Mouse (Mus musculus): ENCODE measurements around the gene Bcl11b.

Bcl11b gene

DNA sequence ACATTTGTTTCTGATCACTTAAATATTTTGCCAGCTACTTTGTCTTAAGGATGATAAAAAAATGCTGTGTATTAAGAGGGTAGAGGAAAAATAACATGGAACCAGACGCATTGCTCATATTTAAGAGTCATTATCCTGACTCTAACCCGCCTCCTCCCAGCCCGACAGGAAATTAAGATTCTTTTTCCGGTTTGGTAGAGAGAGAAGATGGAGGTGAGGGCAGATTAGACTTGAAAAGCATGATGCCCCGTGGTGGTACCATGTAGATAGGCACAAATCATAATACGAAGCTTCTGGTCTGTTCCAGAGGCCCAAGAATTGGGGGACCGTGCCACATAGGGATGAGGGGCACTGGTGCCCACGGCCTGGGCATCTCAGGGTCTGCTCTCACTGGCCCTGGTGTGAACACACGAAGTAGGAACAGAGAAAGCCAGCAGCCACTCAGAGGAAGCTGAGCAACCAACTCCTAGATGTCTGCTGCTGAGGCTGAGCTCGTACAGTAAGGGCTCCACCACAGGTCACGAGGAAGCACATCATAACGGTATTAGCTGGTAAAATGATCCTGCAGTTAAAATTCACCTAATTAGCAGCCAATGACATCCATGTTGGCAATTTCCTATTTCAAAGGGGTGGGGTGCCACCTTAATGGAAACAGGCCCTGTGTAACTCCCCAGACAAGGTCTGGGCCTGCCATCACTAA is 32.2 kb downstream of the Bcl11b start:
- no peak for DNase-seq (ENCODE audit: low spot score)

DNA sequence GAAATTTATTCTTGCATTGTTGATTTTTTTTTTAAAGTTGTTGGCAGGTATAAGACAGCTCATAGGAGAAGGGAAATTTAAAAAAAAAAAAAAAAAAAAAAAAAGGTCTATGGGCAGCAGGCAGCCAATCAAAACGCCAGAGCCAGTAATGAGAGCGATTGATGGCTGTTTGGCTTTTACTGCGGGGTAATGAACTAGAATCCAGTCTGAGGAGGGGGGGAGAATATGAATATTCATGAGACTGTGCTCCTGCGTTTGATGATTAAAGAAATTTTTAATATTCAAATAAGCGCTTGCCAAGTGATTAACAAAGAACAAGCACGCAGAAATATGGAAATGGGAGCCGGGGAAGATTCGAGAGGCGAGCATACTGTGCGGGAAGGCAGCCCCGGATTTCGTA is 32.8 kb downstream of the Bcl11b start:
- DNase-seq (ENCODE audit: low spot score), result no peak

DNA sequence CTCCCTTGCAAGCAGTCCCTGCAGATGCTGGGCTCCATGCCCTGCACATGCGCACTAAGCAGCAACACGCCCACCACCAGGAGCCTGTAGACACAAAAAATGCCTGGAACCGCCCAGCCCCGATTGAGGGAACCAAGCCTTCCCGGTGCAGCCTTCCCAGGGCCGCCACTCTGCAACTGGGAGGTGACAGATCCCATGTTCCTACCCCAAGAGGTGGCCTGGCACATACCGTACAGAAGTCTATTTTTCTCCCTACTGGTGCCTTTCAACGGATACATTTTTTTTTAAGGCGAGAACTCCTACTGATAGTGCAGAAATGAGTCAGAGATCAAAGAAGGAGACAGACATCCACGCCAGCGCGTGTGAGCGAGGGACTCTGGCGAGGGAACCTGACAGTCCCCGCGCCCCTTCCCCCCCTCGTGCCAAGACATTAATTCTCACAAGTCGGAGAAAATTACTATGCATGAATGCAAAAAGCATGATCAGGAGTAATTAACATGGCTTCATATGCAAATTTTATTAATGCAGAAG is 33.5 kb downstream of the Bcl11b start:
- no peak for DNase-seq (ENCODE audit: low spot score)

DNA sequence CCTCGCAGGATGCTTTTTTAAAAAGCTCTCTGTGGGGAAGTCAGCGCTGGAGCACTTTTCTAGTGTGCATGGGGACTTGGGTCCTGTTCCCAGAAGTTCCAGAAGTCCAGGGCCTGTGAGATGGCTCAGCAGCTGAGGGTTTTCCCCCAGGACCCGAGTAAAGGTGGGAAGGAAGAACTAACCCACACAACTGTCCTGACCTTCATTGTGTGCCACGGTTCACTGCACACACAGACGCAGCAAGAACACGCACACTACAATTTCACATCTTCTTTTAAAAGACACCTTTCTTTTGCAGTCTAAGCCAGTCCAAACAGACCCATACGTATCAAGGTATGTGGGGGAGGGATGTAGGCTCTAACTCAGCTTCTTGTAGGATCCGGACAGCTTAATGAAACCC is 34.3 kb downstream of the Bcl11b start:
- no peak for DNase-seq (ENCODE audit: low spot score)

DNA sequence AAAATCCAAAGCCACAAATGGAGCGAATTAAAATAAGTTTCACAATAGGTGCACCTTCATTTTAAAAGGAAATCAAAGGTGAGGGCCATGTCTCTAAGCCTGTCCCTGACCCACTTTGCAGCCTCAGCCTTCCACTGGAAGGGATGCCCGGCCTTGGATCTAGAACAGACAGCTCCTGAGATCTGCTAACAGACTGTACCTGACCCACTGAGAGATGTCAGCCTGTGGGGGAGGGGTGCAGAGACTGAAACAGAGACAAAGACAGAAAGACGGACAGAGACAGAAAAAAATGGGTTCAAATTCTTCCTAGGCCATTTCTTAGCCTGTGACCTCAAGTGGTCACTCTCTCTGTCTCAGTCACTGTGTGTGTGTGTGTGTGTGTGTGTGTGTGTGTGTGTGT is 35.1 kb downstream of the Bcl11b start:
- DNase-seq (ENCODE audit: low spot score), result no peak

DNA sequence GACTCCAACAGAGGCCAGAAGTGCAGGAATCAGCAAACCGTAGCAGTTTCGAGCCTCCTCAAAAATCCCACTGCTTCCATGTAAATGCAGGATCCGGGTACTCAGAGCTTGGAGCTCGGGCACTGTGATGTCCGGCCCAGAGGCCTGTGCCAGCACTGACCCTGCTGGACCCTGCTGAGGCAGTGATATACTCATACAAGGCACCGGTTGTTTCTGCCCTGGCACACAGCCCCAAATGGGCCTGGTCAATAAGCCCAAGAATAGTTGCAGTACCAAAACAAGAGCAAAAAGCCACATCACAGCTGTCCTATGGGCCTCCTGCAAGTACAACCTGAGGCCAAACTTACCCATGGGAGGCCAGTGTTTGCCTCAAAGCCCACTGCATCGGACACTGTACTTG is 36.4 kb downstream of the Bcl11b start:
- no peak for DNase-seq (ENCODE audit: low spot score)

DNA sequence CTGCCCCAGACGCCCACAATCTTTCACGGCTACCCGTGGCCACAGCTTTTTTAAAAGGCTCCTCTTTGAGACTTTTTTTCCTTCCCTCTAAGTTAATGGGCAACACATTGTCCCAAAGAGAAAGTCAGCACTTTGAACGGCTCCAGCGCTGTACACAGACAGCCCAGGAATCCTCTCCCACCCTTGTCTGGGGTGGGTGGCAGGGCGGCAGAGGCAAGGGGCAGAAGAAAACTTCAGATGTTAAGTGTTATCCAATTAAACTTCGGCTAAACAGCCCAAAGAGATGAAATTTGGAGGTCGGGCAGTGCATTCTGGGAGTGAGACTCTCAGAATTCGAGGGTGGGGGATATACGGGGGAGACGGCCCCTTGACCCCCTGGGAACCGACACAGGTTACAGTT is 38.3 kb downstream of the Bcl11b start:
- DNase-seq (ENCODE audit: low spot score), result no peak

DNA sequence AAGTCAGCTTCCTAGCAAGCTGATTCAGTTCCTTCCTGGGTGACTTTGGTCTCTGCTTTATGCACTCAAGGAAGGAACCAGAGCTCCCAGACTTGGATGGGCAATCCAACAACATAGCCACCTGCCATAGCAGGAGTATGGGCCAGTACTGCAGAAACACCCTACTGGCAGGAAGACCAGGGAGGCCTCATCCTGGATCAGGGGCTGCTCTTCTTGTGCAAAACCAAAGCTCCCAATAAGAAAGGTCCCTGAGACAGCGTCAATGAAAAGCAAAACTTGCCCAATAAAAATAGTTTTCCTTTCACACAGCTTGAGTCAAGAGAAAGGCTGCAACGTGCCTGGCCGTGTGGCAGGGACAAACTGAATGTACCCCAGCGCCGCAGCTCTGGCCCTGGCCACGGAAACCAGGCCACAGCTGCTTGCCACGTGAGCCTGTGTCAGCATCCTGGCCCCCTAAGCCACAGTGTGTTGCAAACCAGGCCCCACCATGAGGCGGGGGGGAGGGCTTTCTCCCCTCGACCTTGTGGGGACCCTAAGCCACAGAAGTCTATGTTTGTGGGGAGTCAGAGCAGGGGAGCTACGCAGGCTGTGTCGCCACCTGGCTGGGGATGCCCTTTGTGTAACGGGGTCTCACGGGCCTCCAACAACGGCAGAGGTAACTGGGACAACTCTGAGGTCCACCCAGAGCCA is 38.9 kb downstream of the Bcl11b start:
- no peak for DNase-seq (ENCODE audit: low spot score)

DNA sequence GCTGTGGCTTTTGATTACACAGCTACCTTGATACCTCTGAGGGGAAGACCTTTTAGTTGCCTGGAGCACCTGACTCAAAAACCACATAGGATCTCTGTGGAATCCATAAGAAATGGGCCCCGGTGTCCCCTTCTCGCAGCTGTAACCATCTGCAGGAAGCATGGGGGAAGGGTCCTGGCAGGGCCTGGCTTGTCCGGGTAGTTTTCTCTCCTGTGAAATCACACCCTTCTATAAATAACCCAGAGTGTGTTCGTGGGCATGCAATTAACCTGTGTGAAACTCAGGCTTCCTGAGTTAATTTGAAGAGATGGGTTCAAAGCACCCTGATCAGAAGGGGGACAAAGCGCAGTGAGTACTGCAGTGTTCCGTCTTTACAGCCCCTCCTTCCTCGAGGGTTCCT is 40.5 kb downstream of the Bcl11b start:
- no peak for DNase-seq (ENCODE audit: low spot score)

DNA sequence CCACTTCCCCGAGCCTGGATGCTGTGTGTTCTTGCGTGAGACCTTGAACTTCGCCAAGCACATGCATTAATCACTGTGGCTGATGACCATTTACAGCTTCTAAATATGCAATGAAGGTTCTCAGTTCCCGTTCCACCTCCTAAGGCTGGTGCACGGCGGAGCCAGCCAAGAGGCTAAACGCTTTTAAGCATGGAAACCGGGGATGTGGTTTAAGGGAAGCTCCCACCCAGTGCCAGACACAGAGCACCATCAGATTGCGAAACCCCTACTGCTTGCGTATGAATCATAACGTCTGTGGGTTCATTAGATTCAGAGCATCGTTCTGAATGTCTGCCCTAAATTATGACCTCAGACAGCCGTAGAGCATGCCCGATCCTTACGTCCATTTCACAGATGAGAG is 41.6 kb downstream of the Bcl11b start:
- no peak for DNase-seq (ENCODE audit: low spot score)

DNA sequence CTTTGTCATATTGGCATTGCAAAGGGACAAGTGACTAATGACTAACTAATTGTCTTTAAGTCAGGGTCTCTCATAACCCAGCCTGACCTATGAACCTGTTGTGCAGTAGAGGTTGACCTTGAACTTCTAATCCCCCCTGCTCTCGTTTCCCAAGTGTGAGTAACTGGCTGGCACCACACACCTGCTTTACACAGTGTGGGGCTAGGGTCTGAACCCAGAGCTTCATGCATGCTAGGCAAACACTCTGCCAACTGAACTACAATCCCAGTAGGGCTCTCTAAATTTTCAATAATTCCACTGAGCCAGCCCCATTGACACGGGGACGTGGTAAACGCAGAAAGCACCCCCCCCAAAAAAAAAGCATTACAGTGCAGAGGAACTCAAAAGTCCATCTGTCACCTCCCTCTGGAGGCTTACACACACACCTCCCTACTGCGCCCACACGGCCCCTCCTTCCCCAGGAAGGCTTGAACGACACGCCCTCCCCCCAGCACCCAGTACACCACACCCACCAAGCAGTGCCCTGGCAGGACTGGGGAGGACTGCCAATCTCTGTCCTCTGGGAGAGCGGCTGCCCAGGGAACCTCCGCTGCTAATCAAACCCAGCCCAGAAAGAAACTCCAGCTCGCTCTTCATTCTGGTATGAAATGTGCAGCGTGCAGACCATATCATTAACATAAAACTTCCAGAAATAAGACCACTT is 42.5 kb downstream of the Bcl11b start:
- DNase-seq (ENCODE audit: low spot score), result peak; percentile 9

DNA sequence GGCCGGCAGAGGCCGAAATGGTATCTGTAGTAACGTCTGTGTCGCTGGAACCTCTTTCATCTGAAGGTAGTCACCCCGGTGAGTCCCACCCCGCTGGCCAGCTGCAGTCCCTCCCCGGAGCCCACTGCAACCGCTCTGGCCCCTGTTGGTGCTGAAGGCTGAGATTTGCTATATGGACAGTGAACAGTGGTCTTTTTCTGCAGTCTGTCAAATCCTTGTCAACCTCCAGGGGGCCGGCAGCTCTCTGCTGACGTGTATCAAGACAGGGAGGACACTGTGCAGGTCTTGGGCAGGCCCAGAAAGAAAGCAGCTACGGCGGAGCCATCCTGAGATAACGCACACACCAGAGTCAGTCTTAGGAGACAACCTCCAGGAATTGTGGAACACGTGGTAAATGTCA is 43.0 kb downstream of the Bcl11b start:
- no peak for DNase-seq (ENCODE audit: low spot score)

DNA sequence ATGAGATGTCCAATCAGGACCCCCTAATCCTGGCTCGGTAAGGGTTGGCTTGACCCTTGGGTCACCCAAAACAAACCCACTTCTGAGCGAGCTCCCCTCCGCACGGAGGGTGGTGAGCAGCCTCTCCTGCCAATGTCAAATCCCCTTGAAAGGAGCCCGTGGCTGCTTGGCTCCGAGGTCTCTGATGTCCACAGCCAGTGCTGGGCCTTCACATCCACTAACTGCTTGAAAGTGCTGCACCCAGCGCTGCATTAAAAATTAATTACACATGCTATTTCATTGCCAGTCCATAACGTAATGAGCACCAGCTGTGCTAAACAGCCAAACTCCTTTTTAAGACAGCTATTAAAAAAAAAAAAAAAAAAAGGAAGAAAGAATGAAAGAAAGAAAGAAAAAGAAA is 43.5 kb downstream of the Bcl11b start:
- DNase-seq (ENCODE audit: low spot score), result no peak

DNA sequence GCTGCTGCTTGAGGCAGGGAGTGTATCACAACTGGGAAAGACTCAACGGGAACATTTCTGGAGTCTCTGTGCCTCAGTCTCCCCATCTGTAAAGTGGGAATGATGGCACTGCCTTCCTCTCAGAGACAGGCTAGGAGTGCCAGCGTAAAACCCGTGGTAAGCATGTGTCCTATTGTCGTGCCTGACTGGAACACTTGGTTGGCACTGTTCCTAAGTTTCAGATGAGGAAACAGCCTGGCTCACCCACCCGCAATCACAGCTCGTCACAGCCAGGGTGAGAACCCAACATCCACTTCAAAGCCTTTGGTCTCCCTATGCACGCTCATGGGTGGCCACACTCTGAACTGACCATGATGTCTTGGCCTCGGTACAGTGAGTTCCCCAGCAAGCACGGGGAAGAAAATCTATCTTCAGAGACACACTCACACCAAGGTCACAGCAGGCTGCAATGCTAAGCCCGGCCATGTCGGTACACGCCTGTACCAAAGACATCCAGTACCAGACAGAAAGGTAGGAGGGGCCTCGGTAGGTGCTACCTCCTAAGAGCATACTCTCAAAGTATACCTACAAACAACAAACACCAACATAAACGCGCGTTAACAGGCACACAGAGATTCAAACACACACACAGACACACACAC is 50.2 kb downstream of the Bcl11b start:
- no peak for DNase-seq (ENCODE audit: low spot score)

DNA sequence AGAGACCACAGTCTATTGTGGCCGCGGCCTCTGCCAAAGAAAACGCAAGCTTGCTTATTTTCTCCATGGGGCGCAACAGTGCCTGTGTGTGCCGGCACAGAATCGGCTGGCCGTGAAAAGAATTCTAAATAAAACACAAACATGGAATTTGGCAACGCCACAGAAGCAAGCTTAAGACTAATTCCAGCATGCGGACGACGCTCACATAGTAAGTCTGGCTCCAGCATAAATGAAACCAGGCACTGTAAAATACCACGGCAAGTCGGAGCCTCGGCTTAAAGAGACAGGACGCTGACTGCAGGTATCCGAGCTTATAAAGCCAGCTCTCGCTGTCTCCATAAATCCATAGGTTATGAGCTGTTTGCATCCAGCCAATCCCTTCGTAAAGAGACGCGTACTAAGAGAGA is 51.1 kb downstream of the Bcl11b start:
- no peak for DNase-seq (ENCODE audit: low spot score)

DNA sequence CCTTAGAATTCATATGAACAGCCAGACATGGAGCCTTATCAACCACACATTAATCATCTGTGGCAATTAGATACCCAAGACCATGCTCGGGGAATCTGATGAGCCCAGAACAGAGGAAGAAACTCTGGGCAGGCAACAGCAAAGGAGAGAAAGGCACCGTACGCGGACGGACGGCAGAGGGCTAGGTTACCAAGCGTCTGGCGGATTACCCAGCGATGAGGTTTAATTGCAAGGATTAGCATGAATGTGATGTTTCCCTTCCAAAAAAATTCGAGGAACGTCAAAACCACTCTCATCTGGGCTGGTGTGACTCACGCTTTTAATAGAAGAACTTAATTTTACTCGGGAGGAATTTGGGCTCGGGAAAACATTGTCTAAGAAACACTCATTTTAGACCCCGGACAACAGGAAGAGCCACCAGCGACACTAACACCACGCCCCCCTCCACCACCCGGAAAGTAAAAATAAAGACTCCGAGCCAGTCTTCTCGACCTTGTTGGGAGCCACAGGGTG is 52.7 kb downstream of the Bcl11b start:
- DNase-seq (ENCODE audit: low spot score), result no peak

DNA sequence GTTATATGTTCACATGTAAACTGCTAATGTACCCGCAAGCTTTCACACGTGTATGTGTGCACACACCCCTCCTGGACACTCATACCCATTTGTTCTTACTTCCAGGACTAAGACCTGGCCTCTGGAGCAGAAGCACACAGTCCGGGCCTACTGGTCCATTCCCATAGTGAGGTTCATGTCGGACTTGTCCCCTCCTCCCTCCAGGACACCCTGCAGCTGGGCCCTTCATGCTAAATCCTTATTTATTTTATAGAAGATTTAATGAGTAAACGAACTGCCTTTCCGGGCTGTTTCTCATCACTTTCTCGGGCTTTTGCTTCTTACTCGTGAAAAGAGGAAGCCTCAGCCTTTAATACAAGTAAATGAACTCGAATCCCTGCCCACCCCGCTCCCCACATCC is 54.0 kb downstream of the Bcl11b start:
- DNase-seq (ENCODE audit: low spot score), result no peak

DNA sequence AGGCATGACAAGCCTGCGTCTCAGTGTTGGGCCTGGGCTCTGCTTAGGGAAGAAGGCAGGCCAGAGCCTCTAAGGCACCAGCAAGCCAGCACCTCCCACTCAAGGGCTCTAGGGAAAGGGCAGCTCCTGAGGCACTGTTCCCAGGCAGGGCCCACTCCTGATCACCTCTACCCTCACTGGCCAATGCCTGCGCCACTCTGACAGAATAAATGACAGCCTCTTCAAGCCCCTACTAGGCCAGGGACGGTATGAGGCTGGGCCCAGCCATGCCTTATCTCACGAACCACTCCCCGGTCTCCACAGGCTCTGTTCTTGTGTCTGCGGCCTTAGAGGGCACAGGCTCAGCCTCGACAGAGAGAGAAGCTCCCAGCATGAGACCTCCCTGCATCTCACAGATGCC is 61.3 kb downstream of the Bcl11b start:
- no peak for DNase-seq (ENCODE audit: low spot score)

DNA sequence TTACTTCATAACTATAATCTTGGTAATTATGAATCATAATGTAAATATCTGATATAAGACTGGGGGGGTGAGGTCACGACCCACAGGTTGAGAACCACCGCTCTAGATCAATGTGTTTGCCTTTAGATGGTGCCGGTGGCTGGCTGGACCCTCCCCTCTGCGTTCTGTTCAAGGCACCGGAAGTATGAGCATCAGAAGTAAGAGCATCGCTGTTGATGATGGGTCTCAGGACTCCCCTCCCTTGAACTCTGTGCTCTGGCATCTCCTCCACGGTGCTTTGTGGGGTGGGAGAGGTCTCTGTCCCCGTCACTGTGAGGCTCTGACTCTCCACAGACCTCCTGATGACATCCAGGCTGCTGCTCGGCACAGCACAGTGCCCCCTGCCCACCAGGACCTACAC is 62.6 kb downstream of the Bcl11b start:
- DNase-seq (ENCODE audit: low spot score), result no peak

DNA sequence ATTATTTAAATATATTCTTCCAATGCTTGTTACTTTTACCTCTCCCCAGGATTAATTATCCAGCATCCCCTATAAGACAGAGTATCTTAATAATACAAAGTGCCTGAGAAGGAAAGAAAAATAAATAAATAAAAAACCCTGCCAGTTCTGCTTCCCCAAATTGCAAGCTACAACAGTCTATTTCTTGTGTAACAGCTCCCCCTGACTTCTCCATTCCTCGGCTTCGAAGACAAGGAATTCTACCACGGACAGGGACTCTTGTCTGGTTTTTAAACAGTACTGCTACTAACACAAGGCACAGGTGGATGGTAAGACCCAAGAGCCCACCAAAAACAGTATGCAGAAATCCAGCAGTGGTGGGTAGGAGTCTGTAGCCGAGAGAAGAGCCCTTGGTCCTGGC is 64.2 kb downstream of the Bcl11b start:
- DNase-seq (ENCODE audit: low spot score), result peak; percentile 25

DNA sequence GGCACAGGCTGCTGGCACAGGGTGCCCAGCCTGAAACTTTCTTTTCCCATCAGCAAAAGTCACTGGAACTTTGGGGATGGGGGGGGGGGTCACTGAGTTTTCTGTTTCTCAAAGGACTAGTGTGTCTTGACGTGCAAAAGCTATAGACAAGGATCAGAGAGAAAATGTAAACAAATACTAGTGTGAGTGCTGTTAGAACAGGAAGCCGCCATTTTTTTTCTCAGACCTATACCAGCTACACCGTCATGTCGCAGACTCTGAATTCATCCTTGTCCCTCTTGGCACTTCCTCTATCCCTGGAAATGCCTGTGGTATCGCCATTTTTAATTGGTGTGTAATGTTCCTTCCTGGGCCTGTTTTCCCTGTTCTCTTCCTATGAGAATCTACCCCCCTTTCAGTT is 66.4 kb downstream of the Bcl11b start:
- DNase-seq (ENCODE audit: low spot score), result no peak

DNA sequence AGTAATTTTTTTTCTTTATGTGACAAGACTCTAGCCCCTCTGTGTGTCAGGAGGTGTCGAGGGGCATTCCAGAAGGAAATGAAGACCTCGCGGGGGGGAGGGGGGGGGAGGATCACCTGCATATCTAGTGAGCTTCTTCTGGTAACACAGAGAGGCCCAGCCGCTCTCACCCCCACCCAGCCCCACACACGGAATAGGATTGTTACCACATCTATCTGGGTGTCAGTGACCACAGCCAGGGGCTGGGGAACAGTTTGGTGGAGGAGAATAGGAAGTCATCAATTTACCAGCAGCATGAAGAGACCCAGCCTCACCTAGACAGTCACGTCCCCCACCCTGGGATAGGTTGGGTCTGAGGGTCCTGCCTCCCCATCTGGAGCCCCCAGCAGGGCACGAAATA is 67.0 kb downstream of the Bcl11b start:
- no peak for DNase-seq (ENCODE audit: low spot score)

Data from adipocyte (in vitro differentiated cells).